Mouse (Mus musculus) kidney, adult 2 months (tissue): ENCODE results near the gene Nup62. TPM values are rescaled to one million over a fixed set of nuclear protein-coding genes. Genes with fewer than 3 reads are reported as not detected.

ENCODE experiments used
- DNase-seq: peaks from one replicate; pipeline ENCODE4 v3.0.0; 2021
- H3K27ac ChIP-seq: fragments of 200-500 bp; 2 replicates; pipeline ENCODE4 v1.5.1; 2012; ENCODE audit warnings: low read depth, low read length, control low read depth, inconsistent platforms; ENCODE audit not compliant: insufficient read depth
- H3K27me3 ChIP-seq: fragments of 200-500 bp; replicated peaks from 2 replicates; pipeline ENCODE4 v1.6.1; 2012; ENCODE audit warnings: mild to moderate bottlenecking, moderate library complexity, low read length, inconsistent platforms; ENCODE audit not compliant: control insufficient read depth, insufficient read depth
- H3K36me3 ChIP-seq: fragments of 200-500 bp; 2 replicates; pipeline ENCODE4 v1.6.1; 2012; ENCODE audit warnings: mild to moderate bottlenecking, moderate library complexity, low read length, inconsistent platforms; ENCODE audit not compliant: control insufficient read depth, insufficient read depth
- H3K4me1 ChIP-seq: fragments of 200-500 bp; 2 replicates; pipeline ENCODE4 v1.6.1; 2011; ENCODE audit warnings: low read length; ENCODE audit not compliant: control insufficient read depth, insufficient read depth
- H3K4me3 ChIP-seq: fragments of 200-500 bp; 2 replicates; pipeline ENCODE4 v1.5.1; 2011; ENCODE audit warnings: mild to moderate bottlenecking, low read depth, low read length, control low read depth; ENCODE audit not compliant: insufficient read depth
- CTCF ChIP-seq: fragments of 200-500 bp; conservative IDR thresholded peaks from 2 replicates; pipeline ENCODE4 v1.5.1; 2011; ENCODE audit warnings: low read depth, mild to moderate bottlenecking, control low read depth, low read length, moderate library complexity, mixed read lengths; ENCODE audit not compliant: insufficient read depth, insufficient read length
- POLR2A ChIP-seq: fragments of 200-500 bp; IDR thresholded peaks from one replicate; pipeline ENCODE4 v1.6.1; 2011; ENCODE audit warnings: low read depth, low read length, control low read depth
- WGBS: fragments of 180-500 bp; shearing (Covaris S2); methylation state at CpG from one replicate; pipeline ENCODE4 v1.1.7; 2018; 5-methylcytosine and 5-hydroxymethylcytosine counted together
- polyA plus RNA-seq: library from polyadenylated mRNA; depleted of rRNA; stranded (reverse); fragments of >200 nt; gene quantifications from 2 replicates; pipeline ENCODE4 v1.2.3, GENCODE M21; 2012

Gene Nup62
- polyA plus RNA-seq, 1 experiment, result 35.9 TPM

DNA sequence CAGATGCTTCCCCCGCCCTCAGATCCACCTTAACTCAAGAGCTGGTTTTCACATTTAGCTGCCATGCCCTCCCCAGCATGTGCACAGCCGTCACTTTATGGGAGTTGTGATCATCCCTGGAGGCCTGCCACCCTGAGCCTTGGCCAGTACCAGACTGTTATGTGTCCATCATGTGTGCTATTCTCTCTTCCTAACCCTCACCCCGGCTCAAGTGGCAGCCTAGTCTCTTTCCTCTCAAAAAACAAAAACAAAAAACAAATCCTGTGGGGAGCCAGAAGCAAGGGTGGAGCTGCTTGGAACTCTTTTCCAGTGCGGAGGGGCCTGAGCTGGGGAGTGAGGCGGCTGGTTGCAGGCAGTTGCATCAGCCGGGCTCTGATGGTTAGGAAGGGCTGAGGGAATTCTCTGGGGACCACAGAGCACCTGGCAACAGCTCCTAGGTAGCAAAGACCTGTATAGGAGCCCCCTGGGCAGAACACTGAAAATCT, 2.9 kb downstream of the Nup62 start:
- H3K27me3 ChIP-seq, result no peaks in the 10 kb centered on the region
- DNase-seq, result peak; percentile 21
- 42% methylated on average over 6 of the region's 6 CpGs for WGBS
- TF ChIP-seq POLR2A (no peak), CTCF (no peak)
- 0 out of 2 replicates have a peak overlapping the region, but pooled peaks have one; percentile 14 for H3K4me3 ChIP-seq
- H3K36me3 ChIP-seq, result no peaks in the 10 kb centered on the region
- H3K4me1 ChIP-seq, result peaks cover 20% of the 10 kb centered on the region
- H3K27ac ChIP-seq, result no peak overlapping the region

DNA sequence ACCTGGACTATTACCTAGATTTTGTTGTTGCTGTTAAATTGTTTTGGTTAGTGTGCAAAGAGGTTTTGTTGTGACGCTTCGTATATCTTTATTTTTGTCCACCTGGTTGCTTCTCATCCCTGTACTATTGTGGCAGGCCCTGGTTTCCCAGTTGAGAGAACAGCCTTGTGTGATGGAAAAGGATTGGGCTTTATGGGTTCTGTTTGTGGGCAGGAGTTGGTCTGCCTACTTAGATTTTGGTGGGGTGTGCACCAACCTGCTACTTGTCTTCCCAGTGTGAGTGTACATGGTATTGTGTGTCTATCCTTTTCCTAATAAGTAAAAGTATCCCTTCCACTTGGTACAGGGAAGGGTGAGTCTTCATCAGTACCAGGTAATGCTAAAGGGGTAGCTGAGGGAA, 3.5 kb downstream of the Nup62 start:
- TF ChIP-seq CTCF (no peak), POLR2A (no peak)
- Histone ChIP-seq H3K36me3 (no peaks in the 10 kb centered on the region), H3K27ac (no peak overlapping the region), H3K4me3 (no peak overlapping the region), H3K27me3 (no peaks in the 10 kb centered on the region), H3K4me1 (peaks cover 20% of the 10 kb centered on the region)
- WGBS, result 81% methylated on average over 2 of the region's 2 CpGs
- no peak for DNase-seq

DNA sequence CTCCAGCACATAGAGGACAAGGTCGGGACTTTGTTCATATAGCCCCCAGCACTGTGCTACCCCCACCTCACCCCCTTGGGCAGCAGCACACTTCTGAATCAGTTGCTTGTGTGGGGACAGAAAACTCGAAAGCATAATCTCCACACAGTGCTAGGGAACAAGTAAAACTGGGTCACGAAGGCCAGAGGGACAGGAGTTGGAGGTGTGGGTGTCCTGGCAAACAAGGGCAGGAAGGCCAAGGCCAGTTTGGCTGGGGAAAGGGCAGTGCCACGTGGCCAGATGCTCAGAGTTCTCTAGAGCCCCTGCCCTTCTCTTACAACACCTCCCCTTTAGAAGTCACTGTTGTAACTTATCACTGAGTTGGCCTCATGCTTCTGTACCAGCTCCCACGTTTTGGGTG, 4.0 kb downstream of the Nup62 start:
- peaks cover 20% of the 10 kb centered on the region for H3K4me1 ChIP-seq
- TF ChIP-seq POLR2A (no peak), CTCF (no peak)
- H3K36me3 ChIP-seq, result no peaks in the 10 kb centered on the region
- no peak overlapping the region for H3K27ac ChIP-seq
- DNase-seq, result no peak
- no peak overlapping the region for H3K4me3 ChIP-seq
- 25% methylated on average over 5 of the region's 5 CpGs for WGBS
- no peaks in the 10 kb centered on the region for H3K27me3 ChIP-seq

DNA sequence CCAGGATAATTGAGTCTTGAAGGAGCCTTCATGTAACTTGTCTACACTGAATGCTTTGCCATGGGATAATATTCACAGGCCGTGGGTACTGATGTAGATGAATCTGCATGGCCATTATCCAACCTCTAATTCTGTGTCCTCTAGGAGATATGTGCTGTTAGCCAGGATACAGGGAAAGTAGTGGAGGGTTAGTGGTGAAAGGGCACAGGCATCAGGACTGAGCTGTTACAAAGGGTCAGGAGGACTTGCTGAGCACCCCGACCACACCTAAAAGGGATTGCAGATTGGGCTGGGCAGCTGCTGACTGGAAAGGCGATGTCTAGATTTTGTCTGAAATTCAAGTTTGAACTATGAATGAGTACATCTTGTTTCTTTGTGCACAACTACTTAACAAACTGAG, 4.6 kb downstream of the Nup62 start:
- Histone ChIP-seq H3K4me1 (peaks cover 17% of the 10 kb centered on the region), H3K27ac (no peak overlapping the region), H3K36me3 (no peaks in the 10 kb centered on the region), H3K4me3 (no peak overlapping the region), H3K27me3 (no peaks in the 10 kb centered on the region)
- DNase-seq, result no peak
- WGBS, result 65% methylated on average over 3 of the region's 3 CpGs
- no peak for TF ChIP-seq CTCF
- no peak for TF ChIP-seq POLR2A

DNA sequence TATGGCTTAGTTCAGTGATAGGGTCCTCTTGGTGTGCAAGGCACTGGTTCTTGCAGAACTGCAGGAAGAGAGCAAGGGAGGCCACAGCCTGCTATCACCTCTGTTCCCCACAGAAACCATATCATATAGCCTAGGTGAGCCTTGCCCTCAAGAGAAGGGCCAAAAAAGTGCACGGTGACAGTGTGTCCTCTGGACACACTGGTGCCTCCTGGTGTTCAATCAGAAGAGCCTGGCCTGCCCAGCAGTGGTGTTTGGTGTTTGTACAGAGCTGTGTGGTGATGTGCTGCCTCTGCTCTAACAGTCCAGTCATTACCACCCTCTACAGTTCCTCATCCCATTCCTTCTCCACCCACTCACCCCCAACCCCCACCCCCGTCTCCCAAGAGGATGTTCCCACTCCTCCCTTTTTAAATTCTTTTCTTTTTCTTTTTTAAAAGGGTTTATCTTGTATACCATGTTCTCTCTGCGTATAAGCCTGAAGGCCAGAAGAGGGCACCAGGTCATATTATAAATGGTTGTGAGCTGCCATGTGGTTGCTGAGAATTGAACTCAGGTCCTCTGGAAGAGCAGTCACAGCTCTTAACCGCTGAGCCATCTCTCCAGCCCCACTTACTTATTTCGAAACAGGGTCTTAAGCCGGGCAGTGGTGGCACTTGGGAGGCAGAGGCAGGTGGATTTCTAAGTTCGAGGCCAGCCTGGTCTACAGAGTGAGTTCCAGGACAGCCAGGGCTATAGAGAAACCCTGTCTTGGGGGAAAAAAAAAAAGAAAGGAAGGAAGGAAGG, 6.0 kb downstream of the Nup62 start:
- WGBS, result 80% methylated on average over 7 of the region's 7 CpGs
- peaks cover 17% of the 10 kb centered on the region for H3K4me1 ChIP-seq
- TF ChIP-seq CTCF (peak; percentile 36; the same call in 1 of the 2 replicates), POLR2A (no peak)
- no peak overlapping the region for H3K4me3 ChIP-seq
- no peaks in the 10 kb centered on the region for H3K36me3 ChIP-seq
- no peak overlapping the region for H3K27ac ChIP-seq
- no peak for DNase-seq
- no peaks in the 10 kb centered on the region for H3K27me3 ChIP-seq

DNA sequence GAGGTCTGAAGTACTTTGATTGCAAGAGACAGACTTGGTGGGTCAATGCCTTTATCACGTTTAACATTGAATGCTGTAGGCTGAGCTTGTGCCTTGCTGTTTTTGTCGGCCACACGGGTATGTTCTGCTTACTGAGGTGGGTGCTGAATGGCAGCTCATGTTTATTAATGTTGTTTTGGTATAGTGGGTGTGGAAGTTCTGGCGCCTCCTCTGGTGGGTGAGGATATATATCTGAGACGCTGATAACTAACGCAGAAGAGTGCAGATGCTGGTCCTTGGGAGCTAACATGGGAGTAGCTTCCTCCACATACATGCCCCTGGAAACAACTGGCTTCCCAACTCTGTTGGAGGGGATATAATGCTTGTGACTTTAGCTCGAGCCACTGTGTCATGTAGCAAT, 7.5 kb downstream of the Nup62 start:
- Histone ChIP-seq H3K36me3 (no peaks in the 10 kb centered on the region), H3K4me3 (no peak overlapping the region), H3K27me3 (no peaks in the 10 kb centered on the region), H3K27ac (no peak overlapping the region), H3K4me1 (peaks cover 9% of the 10 kb centered on the region)
- TF ChIP-seq CTCF, result no peak
- no peak for TF ChIP-seq POLR2A
- no peak for DNase-seq
- WGBS, result 32% methylated on average over 7 of the region's 7 CpGs

DNA sequence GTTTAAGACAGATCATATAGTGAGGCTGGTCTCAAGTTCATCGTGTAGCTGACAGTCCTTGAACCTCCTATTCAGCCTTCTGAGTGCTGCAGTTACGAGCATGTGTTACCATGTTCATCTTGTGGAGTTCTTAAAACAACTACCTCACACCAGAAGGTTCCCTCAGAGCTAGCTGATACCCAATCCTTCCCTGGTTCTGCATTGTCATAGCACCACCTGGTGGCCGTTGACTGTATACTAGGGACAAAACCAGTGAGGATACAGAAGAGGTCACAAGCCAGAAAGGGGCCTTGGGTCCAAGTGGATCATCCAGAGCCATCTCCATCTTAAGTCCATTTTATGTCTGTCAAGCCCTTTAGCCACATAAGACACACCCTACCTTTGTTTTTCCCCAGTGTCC, 9.0 kb downstream of the Nup62 start:
- H3K27me3 ChIP-seq, result no peaks in the 10 kb centered on the region
- H3K4me1 ChIP-seq, result peaks cover 3% of the 10 kb centered on the region
- H3K4me3 ChIP-seq, result no peak overlapping the region
- H3K27ac ChIP-seq, result no peak overlapping the region
- TF ChIP-seq CTCF, result peak; percentile 90
- no peak for TF ChIP-seq POLR2A
- peak; percentile 82 for DNase-seq
- WGBS, result 6% methylated on average over 3 of the region's 3 CpGs
- no peaks in the 10 kb centered on the region for H3K36me3 ChIP-seq
